Mouse (Mus musculus) thymus, adult 18-20 months (tissue): Measurements from ENCODE around the gene Tmem258.
A peak's percentile ranks its signal among the peaks of the same experiment; 100 is the strongest.

Source experiments
- DNase-seq, 2 experiments: peaks; one replicate each; pipeline ENCODE4 v3.0.0; 2022; ENCODE audit warnings: mixed read lengths in 2 of 2

Gene Tmem258

GRCm38 (mm10) chr19:10224637-10225453 lies 21.0 kb downstream of the Tmem258 start:
- DNase-seq = no peak

GRCm38 (mm10) chr19:10225767-10226166 lies 22.0 kb downstream of the Tmem258 start:
- no peak for DNase-seq

GRCm38 (mm10) chr19:10231016-10231415 lies 27.2 kb downstream of the Tmem258 start:
- DNase-seq = no peak

GRCm38 (mm10) chr19:10231871-10232270 lies 28.1 kb downstream of the Tmem258 start:
- DNase-seq = no peak

- no peak for DNase-seq
Observed at GRCm38 (mm10) chr19:10232327-10233017, 28.7 kb downstream of the Tmem258 start.

- DNase-seq = no peak
Observed at GRCm38 (mm10) chr19:10235784-10236565, 32.2 kb downstream of the Tmem258 start.

- no peak for DNase-seq
Observed at GRCm38 (mm10) chr19:10238477-10238876, 34.7 kb downstream of the Tmem258 start.

GRCm38 (mm10) chr19:10239419-10239818 lies 35.6 kb downstream of the Tmem258 start:
- DNase-seq = no peak

- no peak for DNase-seq
Observed at GRCm38 (mm10) chr19:10239975-10240653, 36.3 kb downstream of the Tmem258 start.

GRCm38 (mm10) chr19:10240654-10241305 lies 37.0 kb downstream of the Tmem258 start, which contains the start of gene Myrf:
Gene Myrf, minus strand, starts transcription at chr19:10240748.
- peak; percentile 23 to 42 for DNase-seq

GRCm38 (mm10) chr19:10242916-10243315 lies 39.1 kb downstream of the Tmem258 start:
- no peak for DNase-seq

GRCm38 (mm10) chr19:10244183-10244582 lies 40.4 kb downstream of the Tmem258 start:
- no peak for DNase-seq

GRCm38 (mm10) chr19:10247165-10247564 lies 43.4 kb downstream of the Tmem258 start:
- DNase-seq = no peak

GRCm38 (mm10) chr19:10248128-10248527 lies 44.3 kb downstream of the Tmem258 start:
- DNase-seq = no peak
